In the genomic region with DNA sequence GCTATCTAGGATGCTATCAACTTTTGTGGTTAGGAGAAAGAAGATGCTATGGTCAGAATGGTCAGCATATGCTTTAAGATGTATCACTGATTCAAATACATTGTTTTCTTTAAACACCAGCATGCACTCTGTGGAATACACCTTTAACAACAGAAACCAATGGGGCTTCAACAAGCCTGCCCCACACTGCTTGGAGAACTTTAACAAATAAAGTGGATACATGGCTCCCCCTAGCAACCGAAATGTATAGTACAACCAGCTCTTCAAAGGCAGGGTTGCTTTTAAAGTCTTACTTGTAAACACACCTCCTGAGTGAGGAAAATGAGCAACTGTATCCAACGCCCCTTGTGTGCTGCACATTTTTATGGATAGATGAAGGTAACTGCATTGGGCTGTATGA, we compare ENCODE assay signal across 8 mouse cellular contexts.
DNase-seq lines count a peak whose midpoint lies in the region; ATAC-seq and TF ChIP-seq lines count a peak whose summit lies in the region.

No protein-coding gene starts in this region.

- H3ac ChIP-seq in C2C12 (ENCODE audit: control insufficient read depth, insufficient read length, low read depth) = no peak overlapping the region

- H3K4me3 ChIP-seq in gastrocnemius, adult 2 months = no peak overlapping the region
- H3K4me3 ChIP-seq in C2C12 (ENCODE audit: insufficient read depth, poor library complexity, severe bottlenecking) = no peak overlapping the region
- no peak overlapping the region for H3K4me3 ChIP-seq in hindbrain, embryonic 13.5 days

- no peaks in the 10 kb centered on the region for H3K79me3 ChIP-seq in C2C12 (ENCODE audit: low read depth)

- ATAC-seq in hindbrain, embryonic 13.5 days (ENCODE audit: low FRiP score) = peak; percentile 67
- ATAC-seq in erythroid progenitor cell, adult 5-6 weeks (replicated peaks; ENCODE audit: low FRiP score, poor library complexity, severe bottlenecking) = no peak

- WGBS in hindbrain, embryonic 13.5 days = 5% methylated on average over 2 of the region's 2 CpGs

- no peaks in the 10 kb centered on the region for H3K4me1 ChIP-seq in hindbrain, embryonic 13.5 days (replicated peaks)

- no peaks in the 10 kb centered on the region for H3K36me3 ChIP-seq in C2C12 (ENCODE audit: control insufficient read depth, insufficient read depth)
- H3K36me3 ChIP-seq in hindbrain, embryonic 13.5 days = no peaks in the 10 kb centered on the region

- intact Hi-C loops in gastrocnemius, adult 2 months (cut with DNase I) = loop anchor here (5.0 kb wide), 1 partner anchor 469 kb away; no protein-coding TSS in a partner anchor

- H3K9ac ChIP-seq in hindbrain, embryonic 13.5 days = no peak overlapping the region

- DNase-seq in gastrocnemius, adult 2 months = no peak
- DNase-seq in gastrocnemius, adult 18-20 months (ENCODE audit: low spot score) = no peak
- peak; percentile 76 to 82 for DNase-seq in cerebellum, postnatal 10 days
- DNase-seq in lung, postnatal 36 days = peak; percentile 25
- DNase-seq in telencephalon, adult 2 months (ENCODE audit: low read depth, low spot score) = peak; percentile 52

- no peaks in the 10 kb centered on the region for H3K79me2 ChIP-seq in C2C12 (ENCODE audit: control insufficient read depth, insufficient read depth)

- TF ChIP-seq CTCF in gastrocnemius, adult 2 months (IDR thresholded peaks at IDR 0.05) = peak; percentile 50
- TF ChIP-seq CTCF in C2C12 (IDR thresholded peaks at IDR 0.05; ENCODE audit: control insufficient read depth, insufficient read depth, insufficient read length) = no peak

- H3K9me3 ChIP-seq in hindbrain, embryonic 13.5 days = no peaks in the 10 kb centered on the region

- H3K4me2 ChIP-seq in hindbrain, embryonic 13.5 days = no peak overlapping the region

- no peak overlapping the region for H3K27ac ChIP-seq in gastrocnemius, adult 2 months
- no peak overlapping the region for H3K27ac ChIP-seq in hindbrain, embryonic 13.5 days

- H3K27me3 ChIP-seq in C2C12 (ENCODE audit: control insufficient read depth, insufficient read depth, insufficient read length) = peaks cover 4% of the 10 kb centered on the region
- no peaks in the 10 kb centered on the region for H3K27me3 ChIP-seq in hindbrain, embryonic 13.5 days

TF ChIP-seq in C2C12, 6 proteins besides CTCF, POLR2A, EP300 and RAD21:
- peak; percentile 22 for TF ChIP-seq MAX (IDR thresholded peaks at IDR 0.05)
- no peak for TF ChIP-seq USF1 (IDR thresholded peaks at IDR 0.05; ENCODE audit: low read depth)
- no peak for TF ChIP-seq MYOG (IDR thresholded peaks at IDR 0.05; ENCODE audit: control insufficient read depth, extremely low read depth, insufficient read length)
- no peak for TF ChIP-seq FOSL1 (IDR thresholded peaks at IDR 0.05; ENCODE audit: insufficient read depth, low read length, poor library complexity, severe bottlenecking)

Comparison
In these comparisons a context has a peak if more than half of its experiments do, and no peak if none do; other contexts are left out.
1. DNase-seq: peak in cerebellum, postnatal 10 days (2 of 2), lung, postnatal 36 days (single experiment) and telencephalon, adult 2 months (single experiment); none in gastrocnemius, adult 2 months (single experiment) and gastrocnemius, adult 18-20 months (single experiment).